Mouse (Mus musculus) embryonic facial prominence, embryonic 15.5 days (tissue): ENCODE measurements around the gene Snap91. TPM values are rescaled to one million over a fixed set of nuclear protein-coding genes. Genes with fewer than 3 reads are reported as not detected.

Experiments
- ATAC-seq: fragments of 200-750 bp; cut with Nextera tagmentation; 2 replicates; pipeline ENCODE4 v1.8.0; 2017; ENCODE audit warnings: low read depth, moderate TSS enrichment; ENCODE audit not compliant: insufficient number of reproducible peaks, low FRiP score, low TSS enrichment
- H3K27ac ChIP-seq: fragments of 300-500 bp; sonication (generic); replicated peaks from 2 replicates; pipeline ENCODE4 v1.5.1; 2015; ENCODE audit warnings: mild to moderate bottlenecking, inconsistent platforms
- H3K27me3 ChIP-seq: fragments of 300-500 bp; sonication (generic); 2 replicates; pipeline ENCODE4 v1.6.1; 2015; ENCODE audit warnings: inconsistent platforms
- H3K36me3 ChIP-seq: fragments of 300-500 bp; sonication (generic); 2 replicates; pipeline ENCODE4 v1.6.1; 2015; ENCODE audit warnings: mild to moderate bottlenecking, inconsistent platforms
- H3K4me1 ChIP-seq: fragments of 300-500 bp; sonication (generic); 2 replicates; pipeline ENCODE4 v1.6.1; 2015; ENCODE audit warnings: inconsistent platforms
- H3K4me2 ChIP-seq: fragments of 300-500 bp; sonication (generic); replicated peaks from 2 replicates; pipeline ENCODE4 v1.6.1; 2015; ENCODE audit warnings: mild to moderate bottlenecking, inconsistent platforms
- H3K4me3 ChIP-seq: fragments of 300-500 bp; sonication (generic); replicated peaks from 2 replicates; pipeline ENCODE4 v1.5.1; 2015; ENCODE audit warnings: mild to moderate bottlenecking, inconsistent platforms
- H3K9ac ChIP-seq: fragments of 300-500 bp; sonication (generic); 2 replicates; pipeline ENCODE4 v1.6.1; 2015; ENCODE audit warnings: inconsistent platforms
- H3K9me3 ChIP-seq: fragments of 300-500 bp; sonication (generic); replicated peaks from 2 replicates; pipeline ENCODE4 v1.6.1; 2016; ENCODE audit warnings: inconsistent platforms
- WGBS: fragments of 180-500 bp; shearing (Covaris S2); methylation state at CpG from one replicate; pipeline ENCODE4 v1.1.7; 2015; 5-methylcytosine and 5-hydroxymethylcytosine counted together
- polyA plus RNA-seq: library from polyadenylated mRNA; unstranded; fragments of >200 nt; fragmentation: Nextera tagmentation; extraction: Ambion mirVana; gene quantifications from 2 replicates; pipeline ENCODE4 v1.2.1, GENCODE M21; 2015

The Snap91 gene
- polyA plus RNA-seq, 1 experiment from 2014 or later = 10.1 TPM

- Histone ChIP-seq H3K4me1 (no peaks in the 10 kb centered on the region), H3K36me3 (no peaks in the 10 kb centered on the region), H3K9me3 (no peaks in the 10 kb centered on the region), H3K27ac (no peak overlapping the region), H3K4me2 (no peak overlapping the region), H3K4me3 (no peak overlapping the region), H3K9ac (no peak overlapping the region), H3K27me3 (no peaks in the 10 kb centered on the region)
- no peak for ATAC-seq
- 26% methylated on average over 5 of the region's 5 CpGs for WGBS
Measured at GRCm38 (mm10) chr9:86810696-86811232, 69.7 kb downstream of the Snap91 start.

- no peaks in the 10 kb centered on the region for H3K9me3 ChIP-seq
- H3K36me3 ChIP-seq = no peaks in the 10 kb centered on the region
- no peak overlapping the region for H3K27ac ChIP-seq
- no peak overlapping the region for H3K4me3 ChIP-seq
- H3K9ac ChIP-seq = no peak overlapping the region
- ATAC-seq = no peak
- H3K27me3 ChIP-seq = no peaks in the 10 kb centered on the region
- 79% methylated on average over 3 of the region's 3 CpGs for WGBS
- no peaks in the 10 kb centered on the region for H3K4me1 ChIP-seq
- H3K4me2 ChIP-seq = no peak overlapping the region
Measured at GRCm38 (mm10) chr9:86810213-86810612, 70.2 kb downstream of the Snap91 start.

GRCm38 (mm10) chr9:86800600-86801163 is 79.8 kb downstream of the Snap91 start:
- Histone ChIP-seq H3K9me3 (no peaks in the 10 kb centered on the region), H3K4me3 (no peak overlapping the region), H3K4me2 (no peak overlapping the region), H3K36me3 (no peaks in the 10 kb centered on the region), H3K9ac (no peak overlapping the region), H3K27ac (no peak overlapping the region), H3K4me1 (0 out of 2 replicates have a peak, but pooled peaks cover 5% of the 10 kb centered on the region), H3K27me3 (no peaks in the 10 kb centered on the region)
- WGBS = 22% methylated on average over 3 of the region's 3 CpGs
- no peak for ATAC-seq

- WGBS = 62% methylated on average over 7 of the region's 7 CpGs
- Histone ChIP-seq H3K9ac (no peak overlapping the region), H3K4me1 (peaks cover 8% of the 10 kb centered on the region; the same call in 1 of the 2 replicates), H3K36me3 (no peaks in the 10 kb centered on the region), H3K27ac (no peak overlapping the region), H3K4me2 (no peak overlapping the region), H3K9me3 (no peaks in the 10 kb centered on the region), H3K4me3 (no peak overlapping the region), H3K27me3 (no peaks in the 10 kb centered on the region)
- ATAC-seq = no peak
Measured at GRCm38 (mm10) chr9:86799099-86799498, 81.4 kb downstream of the Snap91 start.

- Histone ChIP-seq H3K4me2 (no peak overlapping the region), H3K27me3 (no peaks in the 10 kb centered on the region), H3K36me3 (no peaks in the 10 kb centered on the region), H3K4me1 (peaks cover 8% of the 10 kb centered on the region; the same call in 1 of the 2 replicates), H3K4me3 (no peak overlapping the region), H3K9ac (no peak overlapping the region), H3K27ac (no peak overlapping the region), H3K9me3 (no peaks in the 10 kb centered on the region)
- WGBS = 44% methylated on average over 7 of the region's 7 CpGs
- no peak for ATAC-seq
Measured at GRCm38 (mm10) chr9:86798686-86799085, 81.8 kb downstream of the Snap91 start.

GRCm38 (mm10) chr9:86798129-86798528 is 82.3 kb downstream of the Snap91 start:
- Histone ChIP-seq H3K9ac (no peak overlapping the region), H3K27ac (no peak overlapping the region), H3K27me3 (no peaks in the 10 kb centered on the region), H3K4me3 (no peak overlapping the region), H3K4me1 (peaks cover 8% of the 10 kb centered on the region; the same call in 1 of the 2 replicates), H3K4me2 (no peak overlapping the region), H3K9me3 (no peaks in the 10 kb centered on the region), H3K36me3 (no peaks in the 10 kb centered on the region)
- 80% methylated on average over 5 of the region's 5 CpGs for WGBS
- ATAC-seq = no peak

- WGBS = 51% methylated on average over 4 of the region's 4 CpGs
- ATAC-seq = no peak
- no peak overlapping the region for H3K27ac ChIP-seq
Measured at GRCm38 (mm10) chr9:86797553-86797952, 82.9 kb downstream of the Snap91 start.

GRCm38 (mm10) chr9:86795236-86795635 is 85.2 kb downstream of the Snap91 start:
- H3K9me3 ChIP-seq = no peaks in the 10 kb centered on the region
- WGBS = 27% methylated on average over 3 of the region's 3 CpGs
- no peak overlapping the region for H3K9ac ChIP-seq
- no peaks in the 10 kb centered on the region for H3K36me3 ChIP-seq
- peaks cover 8% of the 10 kb centered on the region; the same call in 1 of the 2 replicates for H3K4me1 ChIP-seq
- H3K4me3 ChIP-seq = no peak overlapping the region
- H3K4me2 ChIP-seq = no peak overlapping the region
- no peaks in the 10 kb centered on the region for H3K27me3 ChIP-seq
- H3K27ac ChIP-seq = peak overlapping the region; percentile 17; the same call in 1 of the 2 replicates
- ATAC-seq = peak; percentile 65; the same call in 1 of the 2 replicates

More at GRCm38 (mm10) chr9:86797553-86797952, 82.9 kb downstream of the Snap91 start:
- Histone ChIP-seq H3K36me3 (no peaks in the 10 kb centered on the region), H3K27me3 (no peaks in the 10 kb centered on the region), H3K4me3 (no peak overlapping the region), H3K9ac (no peak overlapping the region), H3K9me3 (no peaks in the 10 kb centered on the region), H3K4me2 (no peak overlapping the region), H3K4me1 (peaks cover 8% of the 10 kb centered on the region; the same call in 1 of the 2 replicates)

- Histone ChIP-seq H3K4me1 (peaks cover 4% of the 10 kb centered on the region; the same call in 1 of the 2 replicates), H3K4me2 (no peak overlapping the region), H3K27ac (no peak overlapping the region), H3K4me3 (no peak overlapping the region), H3K27me3 (0 out of 2 replicates have a peak, but pooled peaks cover 3% of the 10 kb centered on the region), H3K9me3 (no peaks in the 10 kb centered on the region), H3K36me3 (no peaks in the 10 kb centered on the region), H3K9ac (no peak overlapping the region)
- no peak for ATAC-seq
- WGBS = 83% methylated on average over 7 of the region's 7 CpGs
Measured at GRCm38 (mm10) chr9:86791927-86792326, 88.5 kb downstream of the Snap91 start.

- ATAC-seq = no peak
- no peak overlapping the region for H3K4me3 ChIP-seq
- 73% methylated on average over 6 of the region's 6 CpGs for WGBS
- H3K4me1 ChIP-seq = 0 out of 2 replicates have a peak, but pooled peaks cover 2% of the 10 kb centered on the region
- H3K9ac ChIP-seq = no peak overlapping the region
- no peaks in the 10 kb centered on the region for H3K36me3 ChIP-seq
- no peak overlapping the region for H3K27ac ChIP-seq
- no peak overlapping the region for H3K4me2 ChIP-seq
- H3K9me3 ChIP-seq = no peaks in the 10 kb centered on the region
- H3K27me3 ChIP-seq = 0 out of 2 replicates have a peak, but pooled peaks cover 3% of the 10 kb centered on the region
Measured at GRCm38 (mm10) chr9:86789186-86789585, 91.3 kb downstream of the Snap91 start.

GRCm38 (mm10) chr9:86782836-86783235 is 97.6 kb downstream of the Snap91 start:
- H3K4me3 ChIP-seq = no peak overlapping the region
- H3K27me3 ChIP-seq = no peaks in the 10 kb centered on the region
- ATAC-seq = no peak
- H3K4me2 ChIP-seq = no peak overlapping the region
- 91% methylated on average over 2 of the region's 2 CpGs for WGBS
- no peak overlapping the region for H3K27ac ChIP-seq
- no peak overlapping the region for H3K9ac ChIP-seq
- H3K4me1 ChIP-seq = 0 out of 2 replicates have a peak, but pooled peaks cover 4% of the 10 kb centered on the region
- no peaks in the 10 kb centered on the region for H3K9me3 ChIP-seq
- no peaks in the 10 kb centered on the region for H3K36me3 ChIP-seq
